Mouse (Mus musculus): ENCODE results near the gene Ccdc163.

Ccdc163 gene

DNA sequence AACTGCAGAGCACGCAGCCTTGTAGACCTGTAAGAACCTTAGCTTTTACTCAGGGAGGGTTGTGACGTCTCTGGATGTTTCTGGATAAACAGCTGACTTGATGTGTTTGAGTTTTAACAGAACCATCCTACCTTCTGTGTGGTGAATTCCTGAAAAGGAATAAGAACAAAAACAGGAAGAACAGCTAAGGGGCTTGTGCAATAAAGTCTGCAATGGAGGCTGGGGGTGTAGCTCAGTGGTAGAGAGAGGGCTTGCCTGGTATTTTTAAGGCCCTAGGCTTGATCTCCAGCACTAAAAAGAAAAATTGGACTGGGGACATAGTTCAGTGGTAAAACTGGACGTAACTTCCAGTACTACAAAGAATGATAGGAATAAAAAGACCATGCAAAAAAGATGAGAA lies 68.8 kb downstream of the Ccdc163 start:
- no peak for DNase-seq (ENCODE audit: low spot score in 2 of 2)

DNA sequence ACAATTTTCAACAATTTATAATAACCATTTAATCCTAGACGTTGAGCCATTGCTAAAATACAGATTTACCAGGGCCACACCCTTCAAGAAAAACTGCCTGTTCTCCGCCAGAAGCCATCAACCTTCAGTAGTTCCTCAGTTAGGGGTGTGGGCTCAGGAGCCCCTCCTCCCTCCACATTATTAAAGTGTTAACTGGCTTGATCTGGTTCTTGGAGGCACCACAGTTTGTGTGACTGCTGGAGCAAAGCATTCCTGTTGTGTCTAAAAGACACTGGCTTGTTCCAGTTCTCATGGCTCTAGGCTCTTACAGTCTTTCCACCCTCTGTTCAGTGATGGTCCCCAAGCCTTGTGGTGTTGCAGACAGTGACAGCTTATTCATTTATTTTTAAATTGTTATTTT lies 72.2 kb downstream of the Ccdc163 start:
- DNase-seq (ENCODE audit: low spot score in 2 of 2): no peak

DNA sequence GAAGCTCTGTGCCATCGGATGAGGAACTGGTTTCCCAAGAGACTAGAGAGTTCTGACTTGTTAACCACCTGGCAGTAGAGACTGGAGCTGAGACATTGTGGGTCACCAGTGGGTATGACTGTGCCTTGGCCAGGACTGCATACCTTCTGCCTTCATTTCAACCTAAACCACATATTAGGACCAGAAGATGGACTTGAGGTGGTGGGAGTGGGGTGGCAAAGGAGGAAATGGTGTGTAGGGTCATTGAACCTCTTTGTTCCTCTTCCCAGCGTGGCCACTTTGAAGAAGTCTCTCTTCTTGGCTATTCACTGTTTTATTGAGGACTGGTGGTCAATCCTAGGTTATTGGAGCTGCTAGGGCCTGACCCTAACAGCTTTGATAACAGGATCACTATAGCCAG lies 73.1 kb downstream of the Ccdc163 start:
- DNase-seq (ENCODE audit: low spot score in 2 of 2): no peak

DNA sequence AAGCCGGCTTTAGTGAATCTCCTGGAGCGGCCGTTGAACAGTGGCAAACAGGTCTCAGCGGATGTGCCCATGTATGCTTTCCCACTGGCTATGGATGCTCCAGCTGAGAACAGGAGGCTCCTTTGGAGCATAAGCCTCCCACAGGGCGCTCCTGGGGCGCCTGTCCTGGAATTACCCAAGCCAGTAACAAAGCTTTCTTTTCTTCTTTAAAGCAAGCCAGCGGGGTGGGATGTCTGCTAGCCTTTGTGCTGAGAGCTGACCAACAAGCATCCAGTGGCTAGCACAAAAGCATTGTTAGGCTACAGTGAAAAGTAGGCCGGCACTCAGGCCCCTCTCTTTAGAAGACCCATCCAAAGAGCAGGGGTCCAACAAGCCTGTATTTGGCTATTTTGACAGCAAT lies 73.9 kb downstream of the Ccdc163 start:
- no peak for DNase-seq (ENCODE audit: low spot score in 2 of 2)

DNA sequence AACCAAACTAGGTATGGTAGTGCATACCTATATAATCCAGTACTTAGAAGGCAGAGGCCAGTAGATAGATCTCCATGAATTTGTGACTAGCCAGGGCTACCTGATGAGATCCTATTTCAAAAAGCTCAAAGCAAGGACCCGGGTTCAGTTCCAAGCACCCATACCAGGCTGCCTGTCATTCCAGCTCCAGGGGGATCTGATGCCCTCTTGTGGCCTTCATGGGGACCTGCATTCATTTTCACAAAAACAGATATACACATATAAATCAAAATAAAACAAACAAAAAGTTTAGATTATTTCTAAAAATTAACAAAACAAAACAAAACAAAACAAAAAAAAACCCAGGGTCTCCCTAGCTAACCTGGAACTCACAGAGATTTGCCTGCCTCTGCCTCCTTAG lies 78.3 kb downstream of the Ccdc163 start:
- DNase-seq (ENCODE audit: low spot score in 2 of 2): no peak

DNA sequence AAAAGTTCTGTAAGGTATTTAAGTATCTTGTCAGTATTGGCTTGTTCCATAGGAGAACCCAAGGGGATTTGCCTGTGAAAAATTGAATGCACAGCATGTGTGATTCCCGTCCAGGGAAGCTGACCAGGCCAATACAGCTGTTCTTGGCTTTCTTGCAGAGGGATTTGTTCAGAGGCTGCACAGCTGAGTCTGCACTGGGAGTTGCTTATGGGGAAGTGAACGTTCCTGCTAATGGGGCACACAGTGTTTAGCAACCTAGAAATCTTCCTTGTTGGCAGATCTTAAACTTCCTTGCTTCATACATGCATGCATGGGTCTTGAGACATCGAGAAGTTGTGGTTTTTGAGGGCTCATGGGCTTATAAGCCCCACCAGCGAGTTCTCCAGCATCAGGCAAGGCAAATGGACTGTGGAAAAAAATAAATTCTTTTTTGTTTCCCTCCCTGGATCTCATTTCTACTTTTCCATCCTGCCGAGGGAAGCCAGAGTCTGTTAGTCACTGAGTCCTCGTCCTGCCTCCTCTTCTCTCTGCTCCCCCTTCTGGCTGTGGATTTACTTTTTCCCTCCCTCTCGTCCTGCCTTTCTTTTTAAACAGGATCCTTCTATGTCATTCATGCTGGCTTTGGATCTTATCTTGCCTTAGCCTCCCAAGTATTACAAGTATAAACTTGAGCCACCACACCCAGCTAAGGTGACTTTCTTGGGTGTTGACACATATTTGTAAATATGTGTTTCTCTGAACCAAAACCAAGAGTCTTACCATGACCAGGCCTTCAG lies 79.9 kb downstream of the Ccdc163 start:
- no peak for DNase-seq (ENCODE audit: low spot score in 2 of 2)

DNA sequence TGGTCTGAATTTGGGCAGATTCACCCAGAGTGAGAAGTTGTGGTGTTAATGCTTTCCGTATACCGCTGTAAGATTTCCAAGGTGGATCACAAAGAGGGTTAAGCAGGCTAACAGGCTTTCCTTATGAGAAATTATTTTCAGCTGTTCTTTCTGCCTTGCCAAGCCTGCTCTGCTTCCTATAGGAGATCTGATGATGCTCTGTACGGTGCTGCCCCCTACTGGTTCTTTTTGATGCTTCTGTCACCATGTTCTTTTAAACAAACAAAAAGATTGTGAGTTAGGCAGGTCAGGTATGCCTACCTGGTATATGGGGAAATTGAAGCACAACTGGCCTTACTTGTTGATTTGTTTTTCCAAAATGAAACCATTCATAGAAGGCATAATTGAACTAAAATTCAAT lies 80.6 kb downstream of the Ccdc163 start:
- DNase-seq (ENCODE audit: low spot score in 2 of 2): peak; percentile 36 to 72

DNA sequence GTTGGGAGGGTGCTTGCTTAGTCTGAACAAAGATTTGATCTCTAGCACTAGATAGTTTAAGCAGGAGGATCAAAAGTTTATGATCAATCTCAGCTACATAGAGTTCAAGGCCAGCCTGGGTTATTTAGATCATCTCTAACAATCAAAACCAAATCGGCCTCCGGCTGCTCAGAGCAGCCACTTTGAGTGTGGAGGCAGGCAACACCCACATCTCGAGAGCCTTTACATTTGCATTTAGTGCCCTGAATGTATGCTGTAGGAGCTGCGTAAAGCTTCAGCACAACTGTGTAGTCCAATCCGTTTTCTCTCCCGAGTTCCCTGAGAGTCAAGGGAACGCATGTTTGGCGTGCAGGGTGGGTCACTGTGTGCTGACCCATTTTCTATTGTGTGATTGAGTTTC lies 84.1 kb downstream of the Ccdc163 start:
- DNase-seq (ENCODE audit: low spot score in 2 of 2): no peak

DNA sequence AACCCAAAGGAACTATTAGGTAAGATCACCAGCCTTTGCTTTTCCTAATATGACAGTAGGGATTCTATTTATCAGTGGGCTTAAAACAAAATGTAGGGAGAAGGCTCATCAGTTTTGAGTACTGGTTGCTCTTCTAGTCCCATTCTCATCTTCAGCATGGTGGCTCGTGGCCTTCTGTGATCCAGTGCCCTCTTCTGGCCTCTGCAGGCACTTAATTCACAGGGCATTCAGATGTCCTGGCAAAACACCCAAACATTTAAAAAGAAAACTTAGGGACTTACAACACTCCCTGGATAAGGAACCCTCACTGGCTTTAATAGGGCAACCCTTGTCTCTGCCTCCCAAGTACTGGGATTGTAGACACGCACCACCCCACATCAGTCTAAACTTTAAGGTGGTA lies 86.0 kb downstream of the Ccdc163 start:
- no peak for DNase-seq (ENCODE audit: low spot score in 2 of 2)

DNA sequence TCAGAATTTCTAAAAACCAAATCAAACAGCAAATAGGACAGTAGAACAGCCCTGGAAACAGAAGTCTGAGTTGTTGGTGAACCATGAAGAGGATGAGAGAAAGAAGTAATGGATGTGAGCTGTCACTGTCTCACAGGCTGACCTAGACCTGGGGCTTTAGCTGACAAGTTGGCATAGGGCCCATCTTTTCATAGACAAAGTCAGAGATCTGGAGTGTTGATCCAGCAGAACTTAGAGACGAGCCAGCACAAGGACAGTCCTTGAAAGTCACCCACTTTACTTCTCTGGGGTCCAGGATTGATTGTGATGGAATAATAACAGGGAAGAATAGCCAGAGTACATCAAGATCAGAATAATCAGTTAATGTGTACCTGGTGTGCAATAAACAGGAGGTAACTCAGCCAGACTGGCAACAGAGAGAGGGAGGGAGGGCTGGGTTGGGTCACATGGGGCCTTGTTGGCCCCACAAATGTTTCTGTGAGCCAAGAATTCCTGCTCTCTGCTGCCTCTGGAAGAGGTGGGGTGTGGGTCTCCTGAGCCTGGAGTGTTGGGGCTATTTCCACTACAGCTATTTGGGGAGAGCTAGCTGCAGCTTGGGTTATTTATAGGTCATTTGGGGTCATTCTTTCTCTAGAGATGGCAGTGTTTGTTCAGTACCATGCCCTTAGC lies 88.3 kb downstream of the Ccdc163 start:
- DNase-seq (ENCODE audit: low spot score in 2 of 2): no peak

DNA sequence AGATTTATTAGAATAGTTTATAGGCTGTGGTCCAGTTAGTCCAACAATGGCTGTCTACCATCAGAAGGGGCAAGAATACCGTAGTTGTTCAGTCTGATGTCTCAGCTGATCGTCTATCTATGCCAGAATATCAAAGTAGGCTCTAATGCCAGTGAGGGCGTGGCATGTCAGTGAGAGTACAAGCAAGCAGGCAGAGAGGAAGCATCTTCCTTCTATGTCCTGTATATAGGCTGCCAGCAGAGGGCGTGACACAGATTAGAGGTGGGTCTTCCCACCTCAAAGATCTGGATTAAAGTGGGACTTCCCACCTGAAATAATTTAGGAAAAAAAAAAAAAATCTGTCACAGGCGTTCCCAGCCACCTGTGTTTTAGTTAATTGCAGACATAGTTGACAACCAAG lies 91.6 kb downstream of the Ccdc163 start:
- DNase-seq (ENCODE audit: low spot score in 2 of 2): no peak
